Mouse (Mus musculus): ENCODE measurements around the gene Ogg1. TPM values are rescaled to one million over a fixed set of nuclear protein-coding genes. Genes with fewer than 3 reads are reported as not detected.

The Ogg1 gene
- total and polyA plus RNA-seq, 2 experiments from 2014 or later, result 7.3 to 14.8 TPM

- TF ChIP-seq CTCF (IDR thresholded peaks at IDR 0.05), result no peak
Measured at GRCm38 (mm10) chr6:113296046-113296445, 30.7 kb upstream of the Ogg1 start.

GRCm38 (mm10) chr6:113296639-113297038 lies 30.1 kb upstream of the Ogg1 start:
- no peak overlapping the region for H3K9ac ChIP-seq (replicated peaks; ENCODE audit: low read length, poor library complexity, severe bottlenecking)
- 70% methylated on average over 4 of the region's 4 CpGs for WGBS
- H3K4me3 ChIP-seq (ENCODE audit: low read depth, low read length), result no peak overlapping the region
- H3K36me3 ChIP-seq (ENCODE audit: insufficient read depth, low read length), result no peaks in the 10 kb centered on the region
- TF ChIP-seq CTCF (IDR thresholded peaks at IDR 0.05), result no peak
- H3K4me1 ChIP-seq (ENCODE audit: insufficient read depth, low read length), result no peaks in the 10 kb centered on the region
- H3K27ac ChIP-seq (ENCODE audit: low read depth, low read length), result no peak overlapping the region
- no peak for ATAC-seq (ENCODE audit: low FRiP score)
- DNase-seq (ENCODE audit: low spot score), result no peak
- H3K4me2 ChIP-seq (ENCODE audit: low read depth, low read length, poor library complexity, severe bottlenecking), result no peak overlapping the region
- no peaks in the 10 kb centered on the region for H3K9me3 ChIP-seq (ENCODE audit: low read length)
- H3K27me3 ChIP-seq (ENCODE audit: insufficient read depth, low read length), result no peaks in the 10 kb centered on the region

More at GRCm38 (mm10) chr6:113296046-113296445, 30.7 kb upstream of the Ogg1 start:
- Histone ChIP-seq H3K36me3 (ENCODE audit: insufficient read depth, low read length) (no peaks in the 10 kb centered on the region), H3K9me3 (ENCODE audit: low read length) (no peaks in the 10 kb centered on the region), H3K27me3 (ENCODE audit: insufficient read depth, low read length) (no peaks in the 10 kb centered on the region), H3K9ac (replicated peaks; ENCODE audit: low read length, poor library complexity, severe bottlenecking) (no peak overlapping the region), H3K4me1 (ENCODE audit: insufficient read depth, low read length) (no peaks in the 10 kb centered on the region), H3K4me2 (ENCODE audit: low read depth, low read length, poor library complexity, severe bottlenecking) (no peak overlapping the region), H3K27ac (ENCODE audit: low read depth, low read length) (no peak overlapping the region), H3K4me3 (ENCODE audit: low read depth, low read length) (no peak overlapping the region)
- DNase-seq (ENCODE audit: low spot score), result no peak
- WGBS, result 79% methylated on average over 2 of the region's 2 CpGs
- no peak for ATAC-seq (ENCODE audit: low FRiP score)

GRCm38 (mm10) chr6:113301350-113301749 lies 25.4 kb upstream of the Ogg1 start:
- no peak overlapping the region for H3K4me2 ChIP-seq (ENCODE audit: low read depth, low read length, poor library complexity, severe bottlenecking)
- no peak for DNase-seq (ENCODE audit: low spot score)
- no peaks in the 10 kb centered on the region for H3K36me3 ChIP-seq (ENCODE audit: insufficient read depth, low read length)
- no peak for TF ChIP-seq CTCF (IDR thresholded peaks at IDR 0.05)
- ATAC-seq (ENCODE audit: low FRiP score), result no peak
- no peak overlapping the region for H3K9ac ChIP-seq (replicated peaks; ENCODE audit: low read length, poor library complexity, severe bottlenecking)
- WGBS, result 79% methylated on average over 5 of the region's 5 CpGs
- no peak overlapping the region for H3K4me3 ChIP-seq (ENCODE audit: low read depth, low read length)
- H3K27ac ChIP-seq (ENCODE audit: low read depth, low read length), result no peak overlapping the region
- no peaks in the 10 kb centered on the region for H3K27me3 ChIP-seq (ENCODE audit: insufficient read depth, low read length)
- no peaks in the 10 kb centered on the region for H3K4me1 ChIP-seq (ENCODE audit: insufficient read depth, low read length)
- H3K9me3 ChIP-seq (ENCODE audit: low read length), result no peaks in the 10 kb centered on the region

GRCm38 (mm10) chr6:113302258-113302657 lies 24.5 kb upstream of the Ogg1 start:
- peak; percentile 49 for DNase-seq (ENCODE audit: low spot score)
- Histone ChIP-seq H3K27me3 (ENCODE audit: insufficient read depth, low read length) (no peaks in the 10 kb centered on the region), H3K4me3 (ENCODE audit: low read depth, low read length) (no peak overlapping the region), H3K27ac (ENCODE audit: low read depth, low read length) (no peak overlapping the region), H3K4me2 (ENCODE audit: low read depth, low read length, poor library complexity, severe bottlenecking) (no peak overlapping the region), H3K9me3 (ENCODE audit: low read length) (no peaks in the 10 kb centered on the region), H3K4me1 (ENCODE audit: insufficient read depth, low read length) (no peaks in the 10 kb centered on the region), H3K9ac (replicated peaks; ENCODE audit: low read length, poor library complexity, severe bottlenecking) (no peak overlapping the region), H3K36me3 (ENCODE audit: insufficient read depth, low read length) (no peaks in the 10 kb centered on the region)
- WGBS, result 22% methylated on average over 3 of the region's 3 CpGs
- peak; percentile 65 for TF ChIP-seq CTCF (IDR thresholded peaks at IDR 0.05)
- no peak for ATAC-seq (ENCODE audit: low FRiP score)

GRCm38 (mm10) chr6:113306322-113306985 lies 20.3 kb upstream of the Ogg1 start:
- H3K4me2 ChIP-seq (ENCODE audit: low read depth, low read length, poor library complexity, severe bottlenecking), result peak overlapping the region; percentile 96
- H3K9me3 ChIP-seq (ENCODE audit: low read length), result no peaks in the 10 kb centered on the region
- ATAC-seq (ENCODE audit: low FRiP score), result peak; percentile 98
- peaks cover 8% of the 10 kb centered on the region for H3K36me3 ChIP-seq (ENCODE audit: insufficient read depth, low read length)
- 0% methylated on average over 40 of the region's 50 CpGs for WGBS
- H3K4me1 ChIP-seq (ENCODE audit: insufficient read depth, low read length), result peaks cover 5% of the 10 kb centered on the region; the same call in 1 of the 2 replicates
- H3K4me3 ChIP-seq (ENCODE audit: low read depth, low read length), result peak overlapping the region; percentile 95
- TF ChIP-seq CTCF (IDR thresholded peaks at IDR 0.05), result 0 out of 2 replicates have a peak, but pooled peaks have one; percentile 1
- peak; percentile 98 for DNase-seq (ENCODE audit: low spot score)
- peak overlapping the region; percentile 91 for H3K9ac ChIP-seq (replicated peaks; ENCODE audit: low read length, poor library complexity, severe bottlenecking)
- no peaks in the 10 kb centered on the region for H3K27me3 ChIP-seq (ENCODE audit: insufficient read depth, low read length)
- peak overlapping the region; percentile 97 for H3K27ac ChIP-seq (ENCODE audit: low read depth, low read length)

GRCm38 (mm10) chr6:113306986-113307349 lies 19.8 kb upstream of the Ogg1 start, which contains the start of gene Brpf1:
TSS of gene Brpf1 (plus strand) at chr6:113307137.
- no peaks in the 10 kb centered on the region for H3K27me3 ChIP-seq (ENCODE audit: insufficient read depth, low read length)
- peak within 1 kb of the TSS; percentile 96 for H3K4me2 ChIP-seq (ENCODE audit: low read depth, low read length, poor library complexity, severe bottlenecking)
- WGBS, result under 1% methylated on average over 32 of the region's 32 CpGs
- TF ChIP-seq CTCF (IDR thresholded peaks at IDR 0.05), result peak; percentile 4; the same call in 1 of the 2 replicates
- no peaks in the 10 kb centered on the region for H3K9me3 ChIP-seq (ENCODE audit: low read length)
- H3K9ac ChIP-seq (replicated peaks; ENCODE audit: low read length, poor library complexity, severe bottlenecking), result peak within 1 kb of the TSS; percentile 91
- peak within 1 kb of the TSS; percentile 97 for H3K27ac ChIP-seq (ENCODE audit: low read depth, low read length)
- DNase-seq (ENCODE audit: low spot score), result no peak
- peak within 1 kb of the TSS; percentile 95 for H3K4me3 ChIP-seq (ENCODE audit: low read depth, low read length)
- ATAC-seq (ENCODE audit: low FRiP score), result peak; percentile 74
- peaks cover 5% of the 10 kb centered on the region; the same call in 1 of the 2 replicates for H3K4me1 ChIP-seq (ENCODE audit: insufficient read depth, low read length)
- peaks cover 8% of the 10 kb centered on the region for H3K36me3 ChIP-seq (ENCODE audit: insufficient read depth, low read length)
